Mouse (Mus musculus): Measurements from ENCODE around the gene Cipc. TPM values are rescaled to one million over a fixed set of nuclear protein-coding genes. Genes with fewer than 3 reads are reported as not detected.

The Cipc gene
- total RNA-seq (2021), result 10 to 100 TPM; 17.5 to 22.8 TPM
- long read RNA-seq, experiment 1, full-length matches to known transcripts, result 18 of 22 reads
- long read RNA-seq, experiment 1, partial matches to known transcripts, result 1 of 22 reads
- long read RNA-seq, experiment 1, other reads (novel, unspliced or antisense), result 3 of 22 reads
- long read RNA-seq, experiment 2, full-length matches to known transcripts, result 22 of 25 reads
- long read RNA-seq, experiment 2, partial matches to known transcripts, result 1 of 25 reads
- long read RNA-seq, experiment 2, other reads (novel, unspliced or antisense), result 2 of 25 reads

DNA sequence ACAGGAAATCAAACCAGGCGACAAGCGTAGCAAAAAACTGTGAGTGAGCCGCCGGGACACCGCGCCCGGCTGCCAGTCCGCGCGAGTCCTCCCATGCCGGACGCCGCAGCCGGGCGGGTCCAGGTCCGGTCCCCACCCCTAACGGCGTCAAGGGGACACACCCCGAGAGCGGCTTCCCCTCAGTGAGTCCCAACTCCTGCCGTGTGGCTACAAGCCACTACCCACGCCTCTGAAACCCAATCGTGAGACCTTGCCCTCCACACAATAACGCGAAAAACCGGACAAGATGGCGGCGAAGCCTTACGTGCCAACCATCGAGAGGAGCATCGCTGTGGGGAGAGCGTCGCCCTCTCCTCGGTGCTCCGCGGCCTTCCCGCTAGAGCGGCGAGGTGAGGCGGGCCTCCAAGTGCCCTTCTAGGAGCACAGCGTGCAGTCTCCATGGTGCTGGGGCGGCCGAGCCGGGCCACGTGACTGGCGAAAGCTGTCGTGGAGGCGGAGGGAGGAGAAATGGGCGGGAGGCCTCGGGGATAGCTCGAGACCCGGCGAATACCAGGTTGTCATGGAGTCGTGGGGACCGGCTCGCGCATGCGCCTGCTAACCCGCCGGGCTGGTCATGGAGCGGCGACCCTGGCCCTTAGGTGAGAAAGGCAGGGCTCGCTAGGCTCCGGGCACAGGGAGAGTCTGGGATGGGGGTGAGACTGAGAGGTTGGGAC lies at the start of gene Cipc:
Gene Cipc (plus strand): TSS at position 182 of the 713 bp plus-strand sequence.
- DNase-seq, result peak; percentile 95

DNA sequence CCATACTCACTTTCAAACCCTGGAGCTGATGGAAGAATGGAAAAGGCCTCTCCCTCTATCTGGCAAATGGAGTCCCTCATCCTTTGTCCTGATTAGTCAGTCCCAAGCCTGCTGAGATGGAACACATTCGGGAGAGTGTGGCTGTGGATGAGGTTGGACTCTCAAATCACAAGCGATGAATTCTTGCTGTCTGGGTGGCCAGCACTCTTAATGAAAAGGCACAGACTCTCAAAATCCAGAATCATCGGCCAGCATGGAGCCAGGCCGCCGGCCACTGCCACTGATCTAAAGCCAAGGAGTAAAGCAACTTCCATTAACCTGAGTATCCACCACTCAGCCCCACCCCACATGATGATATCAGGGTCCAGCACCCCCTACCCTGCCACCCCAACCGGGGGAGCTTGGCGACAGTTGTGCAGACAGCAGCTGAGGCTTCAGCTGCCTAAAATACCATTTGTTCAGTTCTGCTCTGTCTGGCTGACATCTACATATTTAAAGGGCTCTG lies 49.0 kb upstream of the Cipc start:
- DNase-seq, result no peak

DNA sequence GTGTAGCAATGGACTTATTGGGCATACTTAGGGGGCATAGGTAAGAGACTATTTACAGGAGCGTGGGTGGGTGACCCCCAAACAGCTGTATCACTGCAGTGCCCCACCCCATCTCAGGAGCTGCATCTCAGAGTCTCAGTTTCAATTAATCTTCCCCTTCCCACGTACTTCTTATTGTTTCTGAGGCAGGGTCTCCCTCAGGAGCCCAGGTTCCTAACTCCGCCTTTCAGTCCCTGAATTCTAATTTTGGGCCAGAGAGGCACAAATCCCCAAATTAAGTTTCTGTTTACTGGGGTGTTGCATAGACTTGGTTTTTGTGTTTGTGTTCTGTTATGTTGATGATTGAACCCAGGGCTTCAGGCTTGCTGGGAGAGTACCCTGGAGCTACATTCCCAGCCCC lies 48.4 kb upstream of the Cipc start:
- DNase-seq, result no peak

DNA sequence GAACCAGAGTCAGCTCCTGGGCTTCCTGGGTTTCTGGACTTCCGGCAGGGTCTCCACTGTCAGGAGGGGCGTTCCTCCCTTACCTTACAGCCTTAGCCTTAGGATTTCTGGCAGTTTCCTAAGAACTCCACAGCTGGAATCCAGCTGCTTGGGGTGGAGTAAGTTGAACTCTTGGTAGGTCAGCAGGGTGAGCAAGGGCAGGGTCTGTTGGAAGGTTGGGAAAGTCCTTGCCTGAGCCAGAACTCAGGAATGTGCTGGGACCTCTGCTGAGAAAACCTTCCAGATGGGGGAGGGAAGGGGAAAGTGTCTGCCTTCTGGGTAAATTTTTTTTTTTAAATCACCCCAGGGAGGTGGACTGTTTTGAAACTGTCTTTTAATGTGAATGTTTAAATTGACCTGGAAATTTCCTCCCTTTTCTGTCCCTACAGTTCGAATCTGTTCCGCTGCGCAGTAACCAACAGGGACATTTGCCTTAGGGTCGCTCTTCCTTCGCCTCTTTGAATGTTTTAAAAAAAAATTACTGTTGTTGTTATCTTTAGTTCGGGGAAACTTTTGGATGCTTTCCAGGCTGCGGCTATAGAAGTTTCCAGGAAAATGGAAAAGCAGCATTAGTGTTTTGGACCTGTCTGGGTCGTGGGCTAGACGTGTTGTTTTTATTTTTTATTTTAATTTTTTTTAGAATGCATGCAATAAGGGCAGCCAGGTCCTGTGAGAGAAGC lies 47.2 kb upstream of the Cipc start:
- no peak for DNase-seq

DNA sequence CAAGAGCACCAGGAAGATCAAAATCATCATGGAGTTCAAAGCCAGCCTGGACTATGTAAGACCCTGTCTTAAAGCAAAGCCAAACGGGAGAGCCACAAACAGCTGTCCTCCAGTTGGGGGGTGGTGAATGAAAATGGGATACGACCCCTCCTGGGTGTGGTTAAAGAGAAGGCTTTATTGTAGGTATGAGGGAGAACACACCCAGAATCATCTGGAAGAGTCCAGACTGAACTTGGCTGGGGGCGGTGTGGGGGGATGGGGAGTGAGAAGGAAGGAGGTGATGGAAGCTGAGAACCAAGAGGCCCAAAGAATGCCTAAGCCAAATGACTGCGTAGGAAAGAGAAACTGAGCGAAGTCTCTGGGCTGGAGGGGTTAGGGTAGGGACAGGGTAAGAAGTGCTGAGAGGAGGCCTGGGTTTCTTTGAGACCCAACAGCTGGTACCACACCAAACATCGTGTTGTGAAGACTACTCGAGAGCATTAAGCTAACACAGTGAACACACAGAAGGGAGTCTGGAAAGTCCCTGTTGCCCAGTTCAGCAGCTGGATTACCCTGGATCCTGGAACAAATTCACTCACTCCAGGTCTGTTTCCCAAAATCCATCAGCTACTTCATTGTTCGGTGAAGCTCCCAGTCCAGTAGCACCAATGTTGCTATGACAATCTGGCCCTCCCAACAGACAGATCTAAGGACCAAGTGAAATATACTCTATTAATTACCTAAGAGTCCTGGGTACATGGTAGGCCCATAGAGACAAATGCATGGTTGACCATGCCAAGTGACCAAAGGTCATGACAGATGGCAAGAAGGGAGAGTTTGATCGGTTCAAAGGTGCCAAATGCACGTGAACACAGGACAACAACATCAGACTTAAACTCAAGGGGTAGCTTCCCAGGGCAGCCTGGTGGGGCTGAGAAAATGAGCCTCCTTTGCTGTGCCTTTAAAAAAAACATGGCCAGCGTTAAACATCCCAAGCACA lies 42.7 kb upstream of the Cipc start:
- DNase-seq, result no peak

DNA sequence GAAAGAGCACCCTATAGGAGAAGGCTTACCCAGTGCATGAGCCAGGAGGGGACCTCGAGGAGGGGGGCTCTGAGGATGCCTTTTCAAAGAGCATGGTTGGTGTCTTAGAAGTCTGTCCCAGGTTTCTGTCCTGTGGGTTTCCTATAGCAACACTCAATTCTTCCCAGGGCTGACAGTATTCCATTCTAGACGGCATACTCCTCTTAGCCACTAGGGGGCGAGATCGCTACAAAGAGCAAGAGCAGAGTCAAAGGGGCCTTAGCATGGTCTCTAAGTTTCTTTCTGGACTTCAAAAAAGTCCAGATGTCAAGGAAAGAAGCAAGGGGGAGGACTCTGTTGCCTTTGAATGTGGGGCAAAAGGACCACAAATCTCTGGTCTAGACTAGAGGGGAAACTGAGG lies 41.6 kb upstream of the Cipc start:
- peak; percentile 51 for DNase-seq

DNA sequence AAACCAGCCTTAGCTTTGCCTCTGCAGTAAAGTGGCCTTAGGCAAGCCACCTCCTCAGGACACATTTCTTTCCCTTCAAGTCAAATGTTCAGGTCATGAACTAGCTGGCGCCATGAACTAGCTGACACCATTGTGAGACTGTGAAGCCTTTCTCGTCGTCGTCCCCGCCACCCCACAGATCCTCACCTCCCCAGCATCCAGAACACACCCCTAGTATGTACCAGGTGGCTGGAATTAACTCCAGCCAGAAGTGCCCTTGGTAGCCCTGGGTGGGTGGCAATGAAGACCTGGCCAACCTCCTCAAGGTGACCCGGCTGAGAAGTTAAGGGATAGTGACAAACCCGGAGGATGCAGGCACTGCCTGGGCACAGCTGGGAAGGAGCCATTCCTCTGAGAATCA lies 41.0 kb upstream of the Cipc start:
- no peak for DNase-seq

DNA sequence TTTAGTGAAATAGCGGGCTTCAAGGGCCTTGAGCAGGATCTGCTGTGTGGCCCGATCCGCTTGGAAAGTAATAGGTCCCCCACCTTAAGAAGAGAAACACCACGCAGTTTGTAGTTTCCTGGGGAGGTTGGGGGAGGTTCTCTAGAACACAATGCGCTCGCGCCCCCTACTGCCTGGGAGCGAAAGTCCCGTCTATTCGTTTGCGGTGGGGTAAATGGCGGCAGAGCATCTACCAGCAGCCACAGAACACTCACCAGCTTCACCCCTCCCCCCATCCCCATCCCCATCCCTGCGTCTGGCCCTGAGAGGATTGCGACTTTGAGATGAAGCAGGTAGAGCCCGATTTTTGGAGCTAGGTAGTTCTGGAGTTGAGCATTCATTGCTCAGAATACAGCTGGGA lies 40.4 kb upstream of the Cipc start:
- DNase-seq, result peak; percentile 88

DNA sequence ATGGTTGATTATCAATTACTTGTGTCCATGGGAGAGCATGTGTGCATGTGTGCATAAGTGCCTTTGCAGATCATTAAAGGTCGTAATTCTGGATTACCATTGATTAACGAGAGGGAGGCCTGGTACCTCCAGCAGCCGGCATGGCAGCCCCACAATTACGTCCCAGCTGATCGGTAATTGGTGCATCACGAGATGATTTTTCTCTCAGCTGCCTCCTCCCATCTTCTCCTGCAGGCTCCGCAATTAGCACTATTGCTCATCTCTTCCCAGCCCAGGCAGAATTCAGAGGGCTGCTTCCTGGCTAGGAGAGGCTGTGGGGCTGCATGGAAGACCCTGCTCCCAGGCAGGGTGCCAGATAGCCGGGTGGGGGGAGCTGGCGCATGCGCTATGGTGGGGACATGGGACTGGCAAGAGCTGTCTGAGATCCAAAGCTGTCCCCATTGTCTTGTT lies 35.3 kb upstream of the Cipc start:
- DNase-seq, result no peak

DNA sequence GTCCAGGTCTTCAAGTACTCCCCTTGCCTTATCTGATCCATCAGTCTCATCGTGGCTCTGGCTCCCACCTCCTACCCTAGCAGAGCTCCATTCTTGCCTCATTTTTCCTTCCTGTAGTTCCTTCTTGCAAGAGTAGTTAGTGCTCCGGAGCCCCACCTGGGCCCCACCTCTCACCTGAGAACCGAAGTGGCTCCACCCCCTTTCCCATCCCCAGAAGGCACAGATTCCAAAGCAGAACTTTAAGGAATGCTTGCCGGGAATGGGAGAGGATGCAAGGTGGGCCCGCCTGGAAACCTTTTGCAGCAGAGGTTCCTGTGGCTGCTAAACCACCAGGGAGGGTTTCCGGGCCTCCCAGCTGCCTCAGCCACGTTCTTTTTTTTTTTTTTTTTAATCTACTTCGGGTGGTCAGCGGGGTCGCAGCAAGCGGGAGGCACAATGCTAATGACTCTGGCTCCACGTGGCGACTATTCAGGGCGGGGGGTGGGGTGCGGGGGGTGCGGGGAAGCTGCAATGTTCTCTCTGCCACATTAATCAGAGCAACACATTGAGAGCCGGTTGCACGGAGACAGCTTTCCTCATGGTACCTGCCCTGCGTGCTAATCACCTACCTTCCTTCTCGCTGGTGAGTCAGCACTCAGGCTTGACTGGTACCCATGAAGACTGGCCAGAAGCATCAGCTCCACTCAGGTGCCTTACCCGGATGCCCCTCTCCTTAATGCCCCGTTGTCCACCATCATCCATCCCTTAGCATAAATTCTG lies 34.3 kb upstream of the Cipc start:
- DNase-seq, result no peak

DNA sequence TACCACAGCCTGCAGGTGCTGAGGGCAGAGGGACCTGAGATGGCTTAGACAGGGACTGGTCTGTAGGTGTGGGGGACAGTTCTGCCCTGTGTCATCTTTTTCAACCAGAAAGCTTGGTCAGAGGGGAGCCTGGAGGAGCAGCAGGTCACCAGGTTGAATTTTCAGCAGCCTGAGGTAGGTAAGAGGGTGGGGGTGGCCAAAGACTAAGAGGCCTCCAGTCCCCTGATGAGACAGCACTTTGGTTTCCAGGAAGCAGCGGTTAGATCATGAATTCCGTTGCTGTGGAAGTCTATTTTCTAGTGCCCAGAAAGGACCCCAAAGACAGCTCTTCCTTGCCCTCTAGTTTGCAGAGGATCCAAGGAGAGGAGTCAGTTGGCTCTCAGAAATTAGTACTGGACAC lies 32.5 kb upstream of the Cipc start:
- DNase-seq, result no peak

DNA sequence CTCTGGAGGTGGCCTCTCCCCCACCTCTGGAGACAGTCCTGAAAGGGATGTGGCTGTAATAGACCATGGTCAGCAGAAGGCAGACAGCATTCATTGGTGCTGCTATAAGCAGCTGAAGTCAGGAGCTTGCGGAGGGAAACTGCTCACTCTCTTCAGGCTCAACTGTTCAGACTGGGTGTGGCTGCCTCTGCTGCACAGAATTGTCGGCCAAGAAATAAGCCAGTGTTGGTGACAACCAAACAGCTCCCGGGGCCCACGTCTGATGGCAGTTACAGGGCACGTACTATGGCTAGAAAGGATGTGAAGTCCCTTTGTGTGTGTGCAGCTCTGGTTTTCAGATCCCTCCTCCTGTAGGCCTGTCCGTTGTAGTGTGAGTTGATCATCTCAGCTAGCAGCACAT lies 32.1 kb upstream of the Cipc start:
- DNase-seq, result no peak

DNA sequence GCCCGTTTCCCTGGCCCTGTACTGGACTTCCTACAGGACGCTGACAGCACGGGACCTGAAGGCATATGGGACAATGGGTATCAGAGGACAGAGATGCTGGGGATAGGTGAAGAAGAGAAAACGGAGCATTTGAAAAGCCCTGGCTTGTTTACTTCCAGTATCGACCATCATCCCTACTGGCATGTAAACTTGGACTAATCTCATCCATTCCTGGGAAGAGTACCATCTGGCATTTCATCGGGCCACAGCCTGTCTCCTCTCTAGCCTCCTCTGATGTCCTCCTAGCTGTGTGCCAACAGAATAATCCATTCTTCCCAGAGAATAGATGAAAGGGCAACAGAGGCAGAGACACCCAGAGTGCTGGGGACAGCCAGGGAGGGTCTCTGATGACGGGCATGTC lies 31.2 kb upstream of the Cipc start:
- no peak for DNase-seq

DNA sequence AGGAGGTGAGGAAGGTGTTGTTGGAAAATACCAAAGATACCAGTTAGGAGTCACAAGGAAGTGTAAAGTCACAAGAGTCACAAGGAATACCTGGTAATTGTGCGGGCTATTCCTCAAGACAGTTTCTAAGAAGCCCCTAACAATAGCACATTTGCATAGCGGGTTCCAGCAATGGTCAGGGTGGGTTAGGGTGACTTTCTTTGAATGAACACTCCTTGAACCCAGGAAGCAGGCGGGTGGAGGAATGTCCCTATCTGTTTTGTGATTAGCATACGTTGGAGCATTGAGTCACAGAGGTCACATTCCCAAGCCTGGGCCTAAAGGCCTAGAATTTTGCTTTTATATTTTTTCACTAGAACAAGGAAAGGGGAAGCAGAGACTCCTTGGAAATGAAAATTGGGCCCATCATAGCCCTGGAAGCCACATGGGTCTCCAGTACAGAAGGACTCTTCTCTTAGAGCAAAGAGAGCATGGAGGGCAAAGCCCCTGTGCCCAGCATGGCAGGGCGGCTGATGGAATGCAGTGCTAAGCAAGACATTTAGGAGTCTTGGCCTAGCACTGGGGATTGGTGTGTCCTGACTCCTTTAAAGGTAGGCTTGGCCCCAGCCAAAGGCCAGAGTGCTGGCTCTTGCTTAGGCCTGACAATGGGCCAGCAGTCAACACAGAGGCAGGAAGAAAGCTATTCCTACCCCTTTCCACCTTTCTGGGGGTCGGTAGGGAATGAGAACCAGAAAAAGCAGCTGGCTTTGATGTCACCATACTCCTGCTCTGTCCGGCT lies 29.9 kb upstream of the Cipc start:
- DNase-seq, result no peak

DNA sequence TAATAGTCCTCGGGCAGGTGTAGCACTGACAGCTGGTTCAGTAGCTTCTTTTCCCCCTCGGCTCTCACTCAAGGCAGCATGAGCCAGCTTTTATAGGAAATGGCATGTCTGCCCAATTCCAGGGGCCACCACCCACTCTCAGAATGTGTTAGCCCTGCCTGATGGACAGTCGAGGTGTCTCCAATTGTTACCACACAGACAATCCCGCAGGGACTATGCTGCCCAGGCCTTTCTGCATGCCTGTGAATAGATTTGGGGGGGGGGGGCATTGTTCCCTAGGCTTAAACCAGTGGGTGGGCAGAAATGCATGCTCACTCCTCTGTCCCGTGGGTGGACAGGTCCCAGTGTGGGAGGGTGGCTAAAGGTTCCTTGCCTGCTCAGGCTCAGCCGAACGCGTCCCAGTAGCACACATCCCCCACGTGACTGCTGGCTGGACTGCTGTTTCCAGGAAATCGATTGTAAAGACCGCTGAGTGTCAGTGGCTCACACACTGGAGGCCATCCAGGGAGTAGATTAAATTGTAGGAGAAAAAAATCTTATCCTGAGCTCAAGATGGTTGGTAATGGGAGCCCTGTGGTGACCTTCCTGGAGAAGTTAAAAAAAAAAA lies 28.4 kb upstream of the Cipc start:
- DNase-seq, result no peak

DNA sequence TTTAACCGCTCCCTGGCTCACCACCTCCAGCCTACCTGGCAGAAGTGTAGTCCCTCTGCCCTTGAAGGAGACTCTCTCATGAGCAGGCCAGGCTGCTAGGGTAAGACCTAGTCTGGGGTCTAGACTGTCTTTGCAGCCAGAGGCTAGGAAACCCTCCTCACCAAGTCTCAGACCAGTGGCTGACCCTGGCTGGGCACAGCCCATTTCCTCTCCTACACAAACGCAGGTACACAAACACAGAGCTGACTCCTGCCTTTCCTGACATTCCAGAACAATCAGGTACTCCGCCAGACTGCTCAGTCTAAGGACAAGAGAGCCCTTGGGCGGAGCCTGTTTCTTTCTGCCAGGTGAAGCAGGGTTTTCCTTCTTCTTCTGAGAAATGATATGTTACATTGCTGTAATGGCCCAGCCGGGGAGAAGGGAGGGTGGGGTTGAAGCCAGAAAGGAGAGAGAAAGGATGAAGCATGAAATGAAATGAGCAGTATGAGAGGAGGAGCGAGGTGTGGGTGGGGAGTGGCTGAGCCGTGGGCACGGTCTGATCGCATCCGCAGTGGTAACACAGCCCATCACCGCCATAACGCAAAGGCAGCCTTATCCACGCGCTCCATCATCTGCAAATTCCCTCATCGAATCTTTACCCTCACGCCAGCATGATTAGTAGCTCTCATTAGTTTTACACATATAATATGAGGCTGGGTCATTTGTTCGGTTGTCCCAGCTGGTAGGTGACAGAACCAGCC lies 27.7 kb upstream of the Cipc start:
- no peak for DNase-seq

DNA sequence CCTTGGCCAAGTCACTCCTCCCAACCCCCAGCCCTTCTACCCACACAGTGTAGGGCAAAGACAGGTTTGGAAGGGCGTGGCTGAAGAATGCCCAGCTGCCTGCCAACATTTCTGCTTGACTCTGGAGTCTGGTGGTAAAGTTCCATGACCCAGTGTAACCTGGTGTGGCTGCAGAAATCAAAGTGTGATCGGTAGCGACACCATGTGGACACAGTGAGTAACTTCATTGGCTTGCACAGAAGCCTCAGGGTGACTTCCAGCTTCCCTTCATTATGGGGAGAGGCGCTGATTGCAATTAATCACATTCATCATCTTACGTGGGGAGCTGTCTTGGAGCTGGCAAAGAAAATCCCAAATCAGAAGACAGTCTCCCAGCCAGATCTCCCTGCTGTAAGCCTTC lies 23.0 kb upstream of the Cipc start:
- peak; percentile 71 for DNase-seq

DNA sequence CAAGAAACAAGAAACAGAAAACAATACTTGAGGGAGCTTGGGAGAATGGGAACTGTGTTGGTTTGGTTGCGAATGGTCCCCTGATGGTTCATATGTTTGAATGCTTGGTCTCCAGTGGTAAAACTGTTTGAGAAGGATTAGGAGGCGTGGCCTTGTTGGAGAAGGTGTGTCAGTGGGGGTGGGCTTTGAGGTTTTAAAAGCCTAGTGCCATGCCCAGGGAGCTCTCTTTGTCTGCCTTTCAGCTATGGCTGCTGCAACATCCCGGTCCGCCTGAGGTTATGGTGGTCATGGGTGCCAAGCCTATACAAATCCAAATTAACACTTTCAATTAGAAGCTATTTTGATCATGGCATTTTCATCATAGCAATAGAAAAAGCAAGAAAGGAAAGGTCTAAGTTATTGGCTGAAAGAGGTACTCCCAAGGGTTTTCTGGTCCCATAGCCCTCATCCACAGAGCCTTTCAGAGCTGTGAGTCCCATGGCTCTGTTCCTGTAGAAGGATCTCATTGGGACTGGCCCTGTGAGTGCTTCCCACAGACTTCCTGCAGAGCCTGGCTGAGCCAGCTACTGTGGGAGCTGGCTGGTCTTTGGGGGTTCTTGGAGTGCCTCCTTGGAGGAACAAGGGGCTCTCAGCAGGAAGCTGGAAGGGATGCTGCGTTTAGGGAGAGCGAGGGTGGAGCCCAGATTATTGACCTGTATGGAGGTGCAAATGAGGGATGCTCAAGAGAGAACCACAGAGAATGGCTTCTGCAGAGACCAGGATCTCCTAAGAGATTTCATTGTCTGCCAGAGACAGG lies 15.7 kb upstream of the Cipc start:
- DNase-seq, result no peak
